Mouse (Mus musculus) C2C12 (cell line): Measurements from ENCODE around the gene Cacna1i. TPM values are rescaled to one million over a fixed set of nuclear protein-coding genes. Genes with fewer than 3 reads are reported as not detected.
A peak's percentile ranks its signal among the peaks of the same experiment; 100 is the strongest.

Experiments used
- H3K27me3 ChIP-seq: one replicate; pipeline ENCODE4 v1.6.1; 2011; ENCODE audit not compliant: control insufficient read depth, insufficient read depth, insufficient read length
- H3K36me3 ChIP-seq: one replicate; pipeline ENCODE4 v1.6.1; 2011; ENCODE audit not compliant: control insufficient read depth, insufficient read depth
- H3K4me3 ChIP-seq: one replicate; pipeline ENCODE4 v1.5.1; 2011; ENCODE audit warnings: mild to moderate bottlenecking, control low read depth; ENCODE audit not compliant: poor library complexity, insufficient read depth, severe bottlenecking
- H3K79me2 ChIP-seq: one replicate; pipeline ENCODE4 v1.6.1; 2011; ENCODE audit not compliant: control insufficient read depth, insufficient read depth
- H3K79me3 ChIP-seq: one replicate; pipeline ENCODE4 v1.6.1; 2011; ENCODE audit warnings: low read depth, control low read depth
- H3ac ChIP-seq: one replicate; pipeline ENCODE3; 2011; ENCODE audit warnings: low read depth; ENCODE audit not compliant: control insufficient read depth, insufficient read length
- CEBPB ChIP-seq: IDR thresholded peaks from one replicate; pipeline ENCODE4 v1.6.1; 2011; ENCODE audit warnings: low read depth, mild to moderate bottlenecking, control low read depth, moderate library complexity
- CTCF ChIP-seq: IDR thresholded peaks from one replicate; pipeline ENCODE4 v1.5.1; 2011; ENCODE audit not compliant: control insufficient read depth, insufficient read depth, insufficient read length
- FOSL1 ChIP-seq: IDR thresholded peaks from one replicate; pipeline ENCODE4 v1.8.0; 2011; ENCODE audit warnings: mild to moderate bottlenecking, low read length; ENCODE audit not compliant: poor library complexity, insufficient read depth, severe bottlenecking
- MAX ChIP-seq: IDR thresholded peaks from one replicate; pipeline ENCODE4 v1.6.1; 2011; ENCODE audit warnings: mild to moderate bottlenecking, control low read depth
- MYOD1 ChIP-seq: IDR thresholded peaks from one replicate; pipeline ENCODE4 v1.6.1; 2011; ENCODE audit warnings: low read depth; ENCODE audit not compliant: control insufficient read depth, insufficient read length
- MYOG ChIP-seq: IDR thresholded peaks from one replicate; pipeline ENCODE4 v1.6.1; 2011; ENCODE audit not compliant: control insufficient read depth, insufficient read length; ENCODE audit errors: extremely low read depth
- USF1 ChIP-seq: IDR thresholded peaks from one replicate; pipeline ENCODE4 v1.6.1; 2011; ENCODE audit warnings: low read depth, mild to moderate bottlenecking, control low read depth, moderate library complexity
- polyA plus RNA-seq: library from polyadenylated mRNA; unstranded; fragments of >200 nt; fragmentation: generic; extraction: Trizol; gene quantifications from one replicate; pipeline ENCODE4 v1.2.1, GENCODE M21; 2012; ENCODE audit warnings: missing spikeins

Gene Cacna1i
- polyA plus RNA-seq, 1 experiment: not detected

- Histone ChIP-seq H3K27me3 (peaks cover 45% of the 10 kb centered on the region), H3ac (no peak overlapping the region), H3K79me3 (no peaks in the 10 kb centered on the region), H3K36me3 (no peaks in the 10 kb centered on the region), H3K79me2 (no peaks in the 10 kb centered on the region), H3K4me3 (no peak overlapping the region)
- TF ChIP-seq USF1: no peak
- no peak for TF ChIP-seq FOSL1
- TF ChIP-seq MYOD1: no peak
- TF ChIP-seq MAX: no peak
- TF ChIP-seq CTCF: no peak
- TF ChIP-seq MYOG: no peak
- no peak for TF ChIP-seq CEBPB
These were observed 8.0 kb upstream of the Cacna1i start for GRCm38 (mm10) chr15:80279053-80279452.

- TF ChIP-seq USF1 (no peak), CTCF (peak; percentile 52)
- Histone ChIP-seq H3K79me2 (no peaks in the 10 kb centered on the region), H3K79me3 (no peaks in the 10 kb centered on the region), H3K36me3 (no peaks in the 10 kb centered on the region), H3K4me3 (no peak overlapping the region), H3K27me3 (peaks cover 58% of the 10 kb centered on the region), H3ac (no peak overlapping the region)
These were observed 6.4 kb upstream of the Cacna1i start for GRCm38 (mm10) chr15:80280646-80281045.

DNA sequence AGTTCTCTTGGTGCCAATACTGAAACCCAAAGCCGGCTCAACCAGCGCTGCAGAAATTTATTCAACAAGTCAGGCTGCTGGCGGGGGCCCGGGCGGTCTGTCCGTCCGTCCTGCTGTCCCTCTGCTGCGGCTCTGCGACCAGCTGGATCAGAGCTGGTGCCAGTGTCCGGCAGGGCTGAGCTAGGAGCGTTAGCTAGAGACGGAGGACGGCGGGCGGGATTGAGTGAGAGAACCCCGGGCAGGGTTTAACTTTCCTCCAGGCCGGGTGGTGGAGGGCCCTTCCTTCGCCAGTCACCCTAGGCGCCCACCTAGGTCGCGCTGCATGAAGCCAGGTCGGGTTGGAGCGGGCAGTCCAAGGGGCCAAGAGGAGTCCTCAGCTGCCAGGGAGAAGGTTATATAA lies 998 bp downstream of the Cacna1i start:
- Histone ChIP-seq H3ac (no peak overlapping the region), H3K79me2 (no peaks in the 10 kb centered on the region), H3K4me3 (no peak overlapping the region), H3K36me3 (no peaks in the 10 kb centered on the region), H3K79me3 (no peaks in the 10 kb centered on the region), H3K27me3 (peaks cover 86% of the 10 kb centered on the region)
- no peak for TF ChIP-seq MAX
- no peak for TF ChIP-seq MYOD1

DNA sequence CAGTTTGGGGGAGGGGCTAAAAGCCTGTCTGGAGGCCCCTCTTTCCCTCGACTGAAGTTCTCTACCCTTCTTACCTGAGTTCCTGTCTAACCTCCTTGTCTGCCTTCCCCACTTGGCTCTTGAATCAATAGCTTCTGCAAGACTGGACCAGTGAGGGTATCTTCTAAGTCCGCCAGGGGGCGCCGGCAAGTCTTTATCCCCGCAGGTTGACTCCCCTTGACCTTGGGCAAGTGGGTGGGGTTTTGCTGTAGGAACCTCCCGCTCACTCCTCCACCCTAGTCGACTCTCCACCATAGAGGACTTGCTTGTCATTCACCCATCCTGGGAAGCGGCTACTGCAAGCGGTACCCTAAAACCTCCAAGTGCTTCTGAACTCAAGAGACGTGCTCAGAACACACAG lies 2.4 kb downstream of the Cacna1i start:
- H3ac ChIP-seq: no peak overlapping the region
- no peaks in the 10 kb centered on the region for H3K79me3 ChIP-seq
- H3K36me3 ChIP-seq: no peaks in the 10 kb centered on the region
- no peak for TF ChIP-seq MYOG
- peak; percentile 66 for TF ChIP-seq CTCF
- TF ChIP-seq USF1: no peak
- no peak for TF ChIP-seq FOSL1
- peaks cover 84% of the 10 kb centered on the region for H3K27me3 ChIP-seq
- H3K79me2 ChIP-seq: no peaks in the 10 kb centered on the region
- H3K4me3 ChIP-seq: no peak overlapping the region

GRCm38 (mm10) chr15:80297146-80297545 lies 10.1 kb downstream of the Cacna1i start:
- H3K36me3 ChIP-seq: no peaks in the 10 kb centered on the region
- H3ac ChIP-seq: no peak overlapping the region
- no peaks in the 10 kb centered on the region for H3K79me2 ChIP-seq
- TF ChIP-seq MYOD1: no peak
- TF ChIP-seq CTCF: no peak
- TF ChIP-seq MAX: no peak
- TF ChIP-seq USF1: no peak
- no peak for TF ChIP-seq MYOG
- TF ChIP-seq FOSL1: no peak
- TF ChIP-seq CEBPB: no peak
- no peak overlapping the region for H3K4me3 ChIP-seq
- no peaks in the 10 kb centered on the region for H3K79me3 ChIP-seq
- H3K27me3 ChIP-seq: peaks cover 42% of the 10 kb centered on the region

DNA sequence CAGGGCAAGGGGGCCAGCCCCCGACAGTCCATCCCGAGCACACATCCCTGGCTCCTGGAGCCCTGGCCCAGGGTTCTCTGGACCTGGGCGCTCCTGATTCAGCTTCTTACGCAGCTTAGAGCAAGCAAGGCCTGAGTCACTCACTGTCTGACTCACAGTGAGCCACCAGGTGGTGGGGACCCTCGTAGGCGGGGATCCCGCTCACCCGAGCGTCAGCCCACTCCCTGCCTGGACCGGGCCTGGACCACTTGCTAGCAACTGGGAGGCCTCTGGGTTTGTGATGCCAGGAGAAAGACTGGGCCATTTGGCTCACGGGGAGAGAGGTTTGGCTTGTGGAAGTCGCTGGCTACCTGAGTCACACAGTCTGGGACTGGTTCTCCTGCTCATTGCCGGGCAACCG lies 16.7 kb downstream of the Cacna1i start:
- TF ChIP-seq MYOG (no peak), USF1 (no peak), CEBPB (no peak), FOSL1 (no peak), MAX (no peak), MYOD1 (no peak), CTCF (no peak)
- Histone ChIP-seq H3K4me3 (no peak overlapping the region), H3K36me3 (no peaks in the 10 kb centered on the region), H3ac (no peak overlapping the region), H3K79me2 (no peaks in the 10 kb centered on the region), H3K27me3 (peaks cover 53% of the 10 kb centered on the region), H3K79me3 (no peaks in the 10 kb centered on the region)
